Mouse (Mus musculus) liver, embryonic 13.5 days (tissue): Measurements from ENCODE around the gene Coa3. TPM values are rescaled to one million over a fixed set of nuclear protein-coding genes. Genes with fewer than 3 reads are reported as not detected.

Source experiments
- ATAC-seq: fragments of 200-750 bp; cut with Nextera tagmentation; 2 replicates; pipeline ENCODE4 v1.8.0; 2017; ENCODE audit warnings: low read depth, mild to moderate bottlenecking, moderate number of reproducible peaks, moderate library complexity
- DNase-seq: peaks from one replicate; pipeline ENCODE4 v3.0.0; 2022
- H3K27ac ChIP-seq: fragments of 300-500 bp; sonication (generic); 2 replicates; pipeline ENCODE4 v1.5.1; 2015; ENCODE audit warnings: moderate library complexity, mild to moderate bottlenecking, inconsistent platforms
- H3K27me3 ChIP-seq: fragments of 300-500 bp; sonication (generic); 2 replicates; pipeline ENCODE4 v1.6.1; 2015; ENCODE audit warnings: mild to moderate bottlenecking, inconsistent platforms
- H3K36me3 ChIP-seq: fragments of 300-500 bp; sonication (generic); 2 replicates; pipeline ENCODE4 v1.6.1; 2015; ENCODE audit warnings: mild to moderate bottlenecking, inconsistent platforms
- H3K4me1 ChIP-seq: fragments of 300-500 bp; sonication (generic); replicated peaks from 2 replicates; pipeline ENCODE4 v1.6.1; 2015; ENCODE audit warnings: inconsistent platforms
- H3K4me2 ChIP-seq: fragments of 300-500 bp; sonication (generic); 2 replicates; pipeline ENCODE4 v1.6.1; 2015; ENCODE audit warnings: inconsistent platforms, mild to moderate bottlenecking, moderate library complexity
- H3K4me3 ChIP-seq: fragments of 300-500 bp; sonication (generic); replicated peaks from 2 replicates; pipeline ENCODE4 v1.5.1; 2015; ENCODE audit warnings: mild to moderate bottlenecking, inconsistent platforms
- H3K9ac ChIP-seq: fragments of 300-500 bp; sonication (generic); 2 replicates; pipeline ENCODE4 v1.6.1; 2015; ENCODE audit warnings: mild to moderate bottlenecking, inconsistent platforms
- H3K9me3 ChIP-seq: fragments of 300-500 bp; sonication (generic); replicated peaks from 2 replicates; pipeline ENCODE4 v1.6.1; 2016; ENCODE audit warnings: inconsistent platforms
- WGBS: fragments of 180-500 bp; shearing (Covaris S2); methylation state at CpG from one replicate; pipeline ENCODE4 v1.1.7; 2015; ENCODE audit not compliant: insufficient replicate concordance; 5-methylcytosine and 5-hydroxymethylcytosine counted together
- polyA plus RNA-seq: library from polyadenylated mRNA; unstranded; fragments of >200 nt; fragmentation: Nextera tagmentation; extraction: Ambion mirVana; gene quantifications from 2 replicates; pipeline ENCODE4 v1.2.1, GENCODE M21; 2015

Coa3 gene
- polyA plus RNA-seq, 1 experiment from 2014 or later: 125 TPM

DNA sequence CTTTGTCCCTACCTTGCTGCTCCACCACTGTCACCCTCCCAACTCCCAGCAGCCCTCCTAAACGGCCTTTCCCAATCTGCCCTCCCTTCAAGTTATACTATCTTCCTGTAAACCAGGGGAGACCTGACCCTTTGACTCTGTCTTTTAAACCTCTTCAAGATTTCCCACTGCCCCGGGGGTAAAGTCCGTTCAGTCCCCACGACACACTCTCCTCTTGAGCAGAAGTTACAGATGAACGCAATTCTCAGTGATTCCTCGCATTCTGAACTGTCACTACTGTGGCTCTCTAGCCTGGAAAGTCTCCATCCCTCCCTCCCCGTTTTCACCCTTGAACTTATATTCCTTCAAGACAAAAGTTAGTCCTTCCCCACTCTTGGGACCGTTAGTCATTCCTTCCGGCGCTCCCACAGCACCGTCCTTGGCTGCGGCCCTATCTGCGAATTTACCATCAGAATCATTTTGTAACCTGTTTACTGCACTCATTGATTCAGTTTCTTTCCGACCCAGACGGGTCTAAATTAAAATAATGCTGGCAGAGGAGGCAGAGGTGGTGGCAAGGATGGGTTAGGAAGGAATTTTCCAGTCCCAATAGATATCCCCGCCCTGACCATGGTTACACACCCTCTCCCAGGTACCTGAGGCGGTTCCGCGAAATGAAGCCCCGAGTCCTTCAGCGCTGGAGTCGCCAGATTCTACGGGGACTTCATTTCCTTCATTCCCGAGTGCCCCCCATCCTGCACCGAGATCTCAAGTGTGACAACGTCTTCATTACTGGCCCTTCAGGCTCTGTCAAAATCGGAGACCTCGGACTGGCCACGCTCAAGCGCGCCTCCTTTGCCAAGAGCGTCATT lies 15.6 kb downstream of the Coa3 start:
- Histone ChIP-seq H3K4me2 (peak overlapping the region; percentile 99), H3K9ac (peak overlapping the region; percentile 29; the same call in 1 of the 2 replicates), H3K4me3 (peak overlapping the region; percentile 72), H3K9me3 (no peaks in the 10 kb centered on the region), H3K27me3 (peaks cover 61% of the 10 kb centered on the region), H3K36me3 (peaks cover 12% of the 10 kb centered on the region), H3K27ac (no peak overlapping the region), H3K4me1 (peaks cover 71% of the 10 kb centered on the region)
- ATAC-seq: no peak
- 17% methylated on average over 32 of the region's 32 CpGs for WGBS
- no peak for DNase-seq

DNA sequence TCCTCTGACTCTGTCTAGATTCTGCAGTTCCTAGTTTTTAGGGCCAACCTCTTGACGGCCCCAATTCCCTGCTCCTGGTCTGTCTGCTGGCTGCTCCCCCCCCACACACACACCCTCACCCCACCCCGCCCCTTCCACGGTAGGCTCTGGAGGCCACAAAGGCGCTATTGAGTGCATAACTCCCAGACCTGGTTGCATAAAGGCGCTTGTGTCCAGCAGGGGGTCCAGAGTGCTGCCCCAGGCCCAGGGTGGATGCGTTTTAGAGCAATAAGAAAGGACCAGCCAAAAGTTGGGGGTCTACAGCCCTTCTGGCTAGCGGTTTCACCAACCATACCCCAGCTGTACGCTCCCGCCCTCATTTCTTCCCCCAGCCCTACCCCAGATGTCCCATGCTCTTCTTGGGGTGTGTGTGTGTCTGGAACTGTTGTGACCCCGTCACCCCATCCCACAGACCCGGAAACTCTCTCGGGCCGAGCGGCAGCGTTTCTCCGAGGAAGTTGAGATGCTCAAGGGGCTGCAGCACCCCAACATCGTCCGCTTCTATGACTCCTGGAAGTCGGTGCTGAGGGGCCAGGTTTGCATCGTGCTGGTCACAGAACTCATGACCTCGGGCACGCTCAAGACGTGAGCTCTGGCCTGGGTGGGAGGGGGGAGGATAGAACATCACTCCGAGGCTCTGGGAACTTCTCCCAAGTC lies 16.5 kb downstream of the Coa3 start:
- Histone ChIP-seq H3K9ac (peak overlapping the region; percentile 92), H3K4me3 (peak overlapping the region; percentile 72), H3K36me3 (peaks cover 20% of the 10 kb centered on the region), H3K9me3 (no peaks in the 10 kb centered on the region), H3K4me1 (peaks cover 75% of the 10 kb centered on the region), H3K4me2 (peak overlapping the region; percentile 99), H3K27me3 (peaks cover 57% of the 10 kb centered on the region), H3K27ac (no peak overlapping the region)
- ATAC-seq (no peak), DNase-seq (no peak)
- WGBS: 8% methylated on average over 24 of the region's 24 CpGs

DNA sequence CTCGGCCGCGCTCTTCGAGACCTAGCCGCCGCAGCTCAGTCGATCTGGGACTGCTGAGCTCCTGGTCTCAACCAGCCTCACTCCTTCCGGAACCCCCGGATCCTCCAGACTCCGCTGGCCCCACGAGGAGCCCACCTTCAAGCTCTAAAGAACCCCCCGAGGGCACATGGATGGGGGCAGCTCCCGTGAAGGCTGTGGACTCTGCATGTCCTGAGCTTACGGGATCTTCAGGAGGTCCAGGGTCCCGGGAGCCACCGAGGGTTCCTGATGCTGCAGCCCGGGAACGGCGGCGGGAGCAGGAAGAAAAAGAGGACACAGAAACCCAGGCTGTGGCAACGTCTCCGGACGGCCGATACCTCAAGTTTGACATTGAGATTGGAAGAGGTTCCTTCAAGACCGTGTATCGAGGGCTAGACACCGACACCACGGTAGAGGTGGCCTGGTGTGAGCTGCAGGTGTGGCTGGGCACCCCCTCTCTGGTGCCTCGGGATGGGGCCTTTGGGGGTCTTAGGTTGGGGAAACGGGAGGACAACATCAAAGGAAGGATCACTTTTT lies 18.0 kb downstream of the Coa3 start:
- Histone ChIP-seq H3K27me3 (peaks cover 42% of the 10 kb centered on the region), H3K4me1 (peaks cover 88% of the 10 kb centered on the region), H3K4me2 (peak overlapping the region; percentile 99), H3K4me3 (peak overlapping the region; percentile 72), H3K9ac (peak overlapping the region; percentile 92), H3K27ac (peak overlapping the region; percentile 98), H3K36me3 (peaks cover 27% of the 10 kb centered on the region), H3K9me3 (no peaks in the 10 kb centered on the region)
- DNase-seq (peak; percentile 27), ATAC-seq (no peak)
- WGBS: under 1% methylated on average over 30 of the region's 30 CpGs

DNA sequence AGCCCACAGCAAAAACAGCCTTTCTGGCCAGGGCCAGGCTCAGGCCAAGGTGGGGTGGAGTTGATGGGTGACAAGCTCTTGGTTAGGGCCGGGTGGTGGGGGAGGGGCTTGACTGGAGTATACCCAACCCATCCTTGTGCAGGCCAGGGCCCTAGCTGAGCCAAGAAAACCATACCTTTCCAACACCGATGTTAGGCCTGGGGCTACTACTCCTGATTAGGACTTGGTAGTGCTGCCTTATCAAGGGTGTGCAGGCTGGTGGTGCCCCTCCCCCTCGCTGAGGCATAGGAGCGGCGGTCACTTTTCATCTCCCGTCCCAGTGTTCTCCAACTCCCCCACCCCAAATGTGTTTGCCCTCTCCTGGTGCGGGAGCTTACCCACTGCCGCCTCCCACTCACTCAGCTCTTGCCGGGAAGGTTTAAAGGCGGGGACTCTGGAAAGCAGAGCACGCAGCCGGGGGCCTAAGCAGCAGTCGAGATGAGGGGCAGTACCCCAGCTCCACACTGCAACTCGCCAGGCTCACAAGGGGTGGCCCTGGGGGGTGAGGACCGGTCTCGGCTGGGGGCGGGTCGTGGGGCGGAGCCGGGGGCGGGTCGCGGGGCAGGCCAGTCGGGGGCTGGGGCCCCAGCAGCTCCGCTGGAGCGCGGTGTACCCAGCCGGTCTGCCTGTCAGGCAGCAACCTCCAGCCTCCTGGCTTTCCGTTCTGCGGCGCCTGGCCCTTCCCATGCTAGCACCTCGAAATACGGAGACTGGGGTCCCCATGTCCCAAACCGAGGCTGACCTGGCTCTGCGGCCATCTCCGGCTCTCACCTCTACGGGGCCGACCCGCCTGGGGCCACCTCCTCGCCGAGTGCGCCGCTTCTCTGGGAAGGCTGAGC lies 18.7 kb downstream of the Coa3 start, which contains the start of gene Wnk4:
Wnk4 (plus strand) TSS at position 620 of the 878 bp plus-strand sequence.
- Histone ChIP-seq H3K9ac (peak within 1 kb of the TSS; percentile 92), H3K27me3 (peaks cover 35% of the 10 kb centered on the region), H3K4me1 (peaks cover 92% of the 10 kb centered on the region), H3K36me3 (peaks cover 29% of the 10 kb centered on the region), H3K4me2 (peak within 1 kb of the TSS; percentile 99), H3K27ac (peak within 1 kb of the TSS; percentile 98), H3K4me3 (peak within 1 kb of the TSS; percentile 72), H3K9me3 (no peaks in the 10 kb centered on the region)
- ATAC-seq (peak; percentile 92), DNase-seq (peak; percentile 91)
- WGBS: under 1% methylated on average over 42 of the region's 43 CpGs

DNA sequence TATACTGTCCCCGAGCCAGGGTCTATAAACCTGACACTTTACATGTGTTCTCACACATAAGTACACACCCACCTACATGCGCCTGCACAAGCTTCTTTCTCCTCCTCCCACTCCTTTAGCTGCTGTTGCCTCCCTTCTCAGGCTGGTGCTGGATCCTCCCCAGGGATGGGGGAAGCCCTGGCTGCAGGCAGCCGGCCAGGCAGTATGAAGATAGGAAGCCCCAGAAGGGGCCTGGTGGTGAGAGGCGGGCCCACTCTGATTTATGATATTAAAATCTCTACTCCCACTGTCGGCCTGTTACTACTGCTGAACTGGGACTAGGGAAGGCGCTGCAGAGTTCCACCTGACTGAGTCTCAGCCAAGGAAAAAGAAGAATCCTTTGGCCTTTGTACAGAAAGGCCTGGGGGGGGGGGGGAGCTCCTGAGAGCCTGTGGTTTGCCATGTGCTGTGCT lies 19.6 kb downstream of the Coa3 start:
- ATAC-seq: peak; percentile 15
- 21% methylated on average over 6 of the region's 6 CpGs for WGBS
- H3K9ac ChIP-seq: peak overlapping the region; percentile 92
- peak overlapping the region; percentile 72 for H3K4me3 ChIP-seq
- peaks cover 92% of the 10 kb centered on the region for H3K4me1 ChIP-seq
- H3K27me3 ChIP-seq: peaks cover 27% of the 10 kb centered on the region
- peak overlapping the region; percentile 98 for H3K27ac ChIP-seq
- H3K36me3 ChIP-seq: peaks cover 29% of the 10 kb centered on the region
- H3K9me3 ChIP-seq: no peaks in the 10 kb centered on the region
- peak; percentile 48 for DNase-seq
- peak overlapping the region; percentile 99 for H3K4me2 ChIP-seq

DNA sequence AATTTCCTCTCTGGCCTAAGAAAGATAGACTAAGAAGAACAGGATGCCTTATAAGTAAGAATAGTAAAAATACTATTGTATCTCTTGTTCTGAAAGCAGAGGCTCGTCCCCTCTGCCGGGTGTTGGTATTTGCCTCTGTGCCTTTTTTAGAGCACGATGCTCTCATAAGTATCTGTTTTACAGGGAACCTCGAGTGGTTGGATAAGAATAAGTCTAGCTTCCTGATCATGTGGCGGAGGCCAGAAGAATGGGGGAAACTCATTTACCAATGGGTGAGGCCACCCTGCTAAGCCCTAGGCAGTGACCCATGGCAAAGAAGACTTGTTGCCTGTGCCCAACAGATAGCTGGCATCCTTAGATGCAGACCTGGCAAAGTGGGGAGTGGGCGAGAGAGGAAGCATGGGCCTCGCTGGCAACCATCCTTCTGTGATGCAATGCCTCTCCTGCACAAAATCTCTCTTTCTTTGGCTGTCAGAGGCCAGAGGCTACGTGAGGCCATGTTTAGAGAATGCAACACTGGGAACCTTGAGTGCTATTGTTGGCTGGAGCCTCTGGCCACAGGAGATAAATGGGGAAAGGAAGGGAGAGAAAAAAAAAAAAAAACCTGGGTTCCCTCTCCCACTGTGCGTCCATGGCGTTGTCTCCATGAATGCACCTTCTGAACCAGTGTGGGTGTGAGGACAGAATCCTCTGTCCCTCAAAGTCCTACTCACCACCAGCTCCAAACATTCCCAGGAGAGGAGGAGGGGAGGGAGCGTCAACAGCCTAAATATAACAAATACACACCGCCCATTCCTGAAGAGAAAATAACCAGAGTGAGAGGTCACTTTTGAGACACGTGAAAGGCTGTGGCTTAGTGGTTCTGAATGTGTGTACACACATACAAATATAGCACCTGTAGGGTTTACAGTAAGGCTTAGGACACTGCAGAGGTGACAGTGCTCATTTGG lies 22.8 kb downstream of the Coa3 start:
- no peak for DNase-seq
- 72% methylated on average over 13 of the region's 13 CpGs for WGBS
- H3K36me3 ChIP-seq: peaks cover 29% of the 10 kb centered on the region
- H3K4me1 ChIP-seq: peaks cover 79% of the 10 kb centered on the region
- no peak overlapping the region for H3K4me3 ChIP-seq
- peak overlapping the region; percentile 36 for H3K27ac ChIP-seq
- H3K27me3 ChIP-seq: no peaks in the 10 kb centered on the region
- no peak overlapping the region for H3K4me2 ChIP-seq
- ATAC-seq: no peak
- H3K9ac ChIP-seq: 0 out of 2 replicates have a peak overlapping the region, but pooled peaks have one; percentile 2
- H3K9me3 ChIP-seq: no peaks in the 10 kb centered on the region

DNA sequence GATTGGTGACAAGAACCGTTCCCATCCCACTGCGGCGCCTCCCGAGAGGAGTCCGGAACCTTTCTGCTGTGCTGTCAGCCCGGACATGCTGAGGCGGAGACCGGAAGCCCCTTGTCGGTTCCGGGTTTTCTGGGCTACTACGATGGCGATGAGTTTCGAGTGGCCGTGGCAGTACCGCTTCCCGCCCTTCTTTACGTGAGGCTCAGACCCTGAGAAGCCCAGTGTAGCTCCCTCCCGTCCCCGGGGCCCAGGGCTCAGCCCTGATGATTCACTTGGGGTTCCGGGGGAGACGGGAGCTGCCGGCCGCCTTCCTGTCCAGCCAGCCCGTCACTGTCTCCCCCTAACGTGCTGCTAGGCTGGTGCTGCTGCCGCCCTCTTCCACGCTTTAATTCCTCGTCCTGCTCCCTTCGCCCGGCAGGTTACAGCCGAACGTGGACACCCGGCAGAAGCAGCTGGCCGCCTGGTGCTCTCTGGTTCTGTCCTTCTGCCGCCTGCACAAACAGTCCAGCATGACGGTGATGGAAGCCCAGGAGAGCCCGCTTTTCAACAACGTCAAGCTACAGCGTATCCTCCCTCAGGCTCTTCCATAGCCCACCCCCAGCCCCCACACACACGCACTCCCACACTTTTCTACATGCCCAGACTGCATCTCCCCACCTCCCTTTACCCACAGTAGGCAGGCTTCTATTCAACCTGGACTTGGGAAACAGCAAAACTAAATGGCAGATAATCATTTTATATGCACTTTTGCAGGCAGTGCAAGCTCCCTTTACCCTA lies 25.1 kb downstream of the Coa3 start, which contains the start of gene Vps25:
Vps25 (plus strand) TSS at position 95 of the 777 bp plus-strand sequence.
- Histone ChIP-seq H3K4me3 (peak within 1 kb of the TSS; percentile 93), H3K4me1 (peaks cover 65% of the 10 kb centered on the region), H3K27ac (peak within 1 kb of the TSS; percentile 94), H3K9ac (peak within 1 kb of the TSS; percentile 97), H3K4me2 (peak within 1 kb of the TSS; percentile 95), H3K9me3 (no peaks in the 10 kb centered on the region), H3K36me3 (peaks cover 26% of the 10 kb centered on the region), H3K27me3 (no peaks in the 10 kb centered on the region)
- DNase-seq: peak; percentile 76
- peak; percentile 88 for ATAC-seq
- under 1% methylated on average over 40 of the region's 40 CpGs for WGBS

DNA sequence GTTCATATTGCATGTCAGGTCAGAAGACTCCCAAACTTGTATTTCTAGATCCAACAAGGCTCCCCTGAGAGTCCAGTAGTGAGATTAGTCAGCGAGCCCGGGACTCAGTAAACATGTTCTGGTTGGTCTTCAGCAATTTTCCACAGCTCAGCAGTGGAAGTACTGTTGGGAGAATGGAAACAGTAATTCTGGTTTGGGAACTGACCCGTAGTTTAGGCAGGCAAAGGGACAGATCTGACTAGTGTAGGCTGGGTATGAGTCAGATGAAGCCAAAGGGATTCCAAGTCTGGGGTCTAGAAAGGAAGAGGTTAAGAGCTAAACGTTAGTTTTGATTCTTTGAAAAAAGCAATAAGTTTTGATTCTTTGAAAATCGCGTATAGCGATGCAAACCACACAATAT lies 26.0 kb downstream of the Coa3 start:
- peaks cover 6% of the 10 kb centered on the region for H3K27me3 ChIP-seq
- peaks cover 62% of the 10 kb centered on the region for H3K4me1 ChIP-seq
- no peak for ATAC-seq
- H3K36me3 ChIP-seq: peaks cover 18% of the 10 kb centered on the region
- DNase-seq: peak; percentile 20
- peak overlapping the region; percentile 94 for H3K27ac ChIP-seq
- WGBS: 7% methylated on average over 7 of the region's 7 CpGs
- H3K4me3 ChIP-seq: peak overlapping the region; percentile 93
- H3K9me3 ChIP-seq: no peaks in the 10 kb centered on the region
- H3K9ac ChIP-seq: peak overlapping the region; percentile 97
- H3K4me2 ChIP-seq: peak overlapping the region; percentile 95

DNA sequence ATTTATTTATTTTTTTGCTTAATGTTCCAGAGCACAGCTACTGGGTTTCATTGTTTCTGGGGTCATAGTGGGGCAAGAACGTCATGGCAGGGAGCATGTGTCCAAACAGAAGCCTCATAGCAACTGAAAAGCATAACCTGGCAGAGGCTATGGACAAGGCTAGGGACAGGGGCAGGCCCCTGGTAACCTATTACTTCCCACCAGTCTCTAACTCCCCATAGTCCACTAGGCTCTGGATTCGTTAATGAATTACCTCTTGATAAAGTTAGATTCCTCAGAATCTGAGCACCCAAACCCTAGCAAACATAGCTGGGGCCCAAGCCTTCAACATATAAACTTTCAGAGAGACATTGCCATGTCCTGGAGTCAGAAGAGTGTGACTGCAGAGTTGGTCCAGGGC lies 27.9 kb downstream of the Coa3 start:
- ATAC-seq: no peak
- 50% methylated on average over 2 of the region's 2 CpGs for WGBS
- peak overlapping the region; percentile 44 for H3K27ac ChIP-seq

More for the DNA sequence above, 27.9 kb downstream of the Coa3 start:
- no peak for DNase-seq
- Histone ChIP-seq H3K27me3 (peaks cover 26% of the 10 kb centered on the region), H3K36me3 (peaks cover 2% of the 10 kb centered on the region; the same call in 1 of the 2 replicates), H3K4me1 (peaks cover 53% of the 10 kb centered on the region), H3K4me3 (no peak overlapping the region), H3K9me3 (no peaks in the 10 kb centered on the region), H3K4me2 (no peak overlapping the region), H3K9ac (no peak overlapping the region)
